Mouse (Mus musculus): ENCODE measurements around the gene Tpbgl. TPM values are rescaled to one million over a fixed set of nuclear protein-coding genes. Genes with fewer than 3 reads are reported as not detected.

The Tpbgl gene
- total RNA-seq (2018; cell fraction: chromatin; rRNA removed): under 1 TPM in 4 of 26 experiments, not detected in 22; 0.18 to 0.94 (median 0.53) TPM
- total RNA-seq (2018; cell fraction: cytosol; rRNA removed): 1 to 10 TPM in 13 of 26 experiments, under 1 TPM in 12, not detected in 1; 0.03 to 3.0 (median 1.1) TPM
- total RNA-seq (2018; cell fraction: nucleus; rRNA removed): 1 to 10 TPM in 4 of 26 experiments, under 1 TPM in 9, not detected in 13; 0.16 to 2.1 (median 0.84) TPM
- 1.1 to 3.4 TPM (median 2.4 TPM) in 3 replicates for polyA plus RNA-seq (2018)

DNA sequence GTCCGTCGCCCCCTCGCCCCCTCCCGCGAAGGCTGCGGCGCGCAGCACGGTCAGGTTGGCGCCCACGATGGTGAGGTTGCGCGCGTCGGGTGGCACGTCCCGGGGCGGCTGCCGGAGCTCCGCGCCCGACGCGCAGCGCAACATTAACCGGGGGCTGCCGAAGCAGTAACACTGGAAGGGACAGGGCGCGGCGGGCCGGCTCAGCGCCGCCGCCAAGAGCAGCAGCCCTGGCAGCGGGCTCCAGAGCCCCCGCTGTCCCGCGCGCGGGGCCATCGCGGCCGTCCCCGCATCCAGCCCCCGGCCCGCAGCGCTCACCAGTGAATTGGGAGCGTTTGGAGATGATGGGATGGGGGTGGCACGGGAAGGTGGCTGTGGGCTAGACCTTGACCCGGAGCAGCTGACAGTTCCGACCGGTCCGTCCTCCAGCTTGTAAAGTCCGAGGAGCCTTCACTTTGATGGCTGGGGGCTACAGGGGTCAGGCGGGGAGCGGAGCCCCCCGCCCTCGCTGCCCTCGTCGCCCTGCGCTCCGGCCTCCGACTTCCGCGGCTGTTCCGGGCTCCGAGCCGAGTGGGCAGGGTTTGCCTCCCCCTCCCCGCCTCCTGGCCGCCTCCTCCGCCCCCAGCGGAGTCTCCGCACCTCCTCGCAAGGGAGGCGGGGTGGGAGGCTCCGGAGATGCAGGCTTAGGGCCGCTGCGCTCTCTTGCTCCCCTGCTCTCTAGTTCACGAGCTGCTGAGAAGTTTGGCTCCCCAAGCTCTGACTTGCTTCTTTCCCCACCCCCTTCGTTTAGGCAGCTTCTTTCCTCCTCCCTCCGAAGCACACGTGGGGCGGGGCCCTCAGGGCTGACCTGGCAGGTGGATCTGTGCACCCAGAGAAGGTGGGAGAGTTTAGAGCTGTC lies at the start of gene Tpbgl:
Tpbgl (minus strand) TSS at position 728 of the 895 bp plus-strand sequence.
- under 1% methylated on average over 65 of the region's 83 CpGs for WGBS (ENCODE audit: missing documents)
- H3K27ac ChIP-seq: no peak within 1 kb of the TSS
- H3K79me2 ChIP-seq (ENCODE audit: inconsistent target): no peaks in the 10 kb centered on the region
- H3K4me3 ChIP-seq (ENCODE audit: inconsistent target): no peak within 1 kb of the TSS
- H3K36me3 ChIP-seq (ENCODE audit: inconsistent target): no peaks in the 10 kb centered on the region

- Histone ChIP-seq H3K27ac (peak overlapping the region; percentile 97), H3K79me2 (ENCODE audit: inconsistent target) (no peaks in the 10 kb centered on the region), H3K36me3 (ENCODE audit: inconsistent target) (no peaks in the 10 kb centered on the region), H3K4me3 (ENCODE audit: inconsistent target) (no peak overlapping the region)
- WGBS (ENCODE audit: missing documents): 2% methylated on average over 3 of the region's 3 CpGs
Measured at GRCm38 (mm10) chr7:99674890-99675289, 48.0 kb upstream of the Tpbgl start.

GRCm38 (mm10) chr7:99674209-99674608 lies 47.3 kb upstream of the Tpbgl start:
- H3K27ac ChIP-seq: peak overlapping the region; percentile 97
- 17% methylated on average over 5 of the region's 5 CpGs for WGBS (ENCODE audit: missing documents)
- no peaks in the 10 kb centered on the region for H3K36me3 ChIP-seq (ENCODE audit: inconsistent target)
- H3K79me2 ChIP-seq (ENCODE audit: inconsistent target): no peaks in the 10 kb centered on the region
- no peak overlapping the region for H3K4me3 ChIP-seq (ENCODE audit: inconsistent target)

DNA sequence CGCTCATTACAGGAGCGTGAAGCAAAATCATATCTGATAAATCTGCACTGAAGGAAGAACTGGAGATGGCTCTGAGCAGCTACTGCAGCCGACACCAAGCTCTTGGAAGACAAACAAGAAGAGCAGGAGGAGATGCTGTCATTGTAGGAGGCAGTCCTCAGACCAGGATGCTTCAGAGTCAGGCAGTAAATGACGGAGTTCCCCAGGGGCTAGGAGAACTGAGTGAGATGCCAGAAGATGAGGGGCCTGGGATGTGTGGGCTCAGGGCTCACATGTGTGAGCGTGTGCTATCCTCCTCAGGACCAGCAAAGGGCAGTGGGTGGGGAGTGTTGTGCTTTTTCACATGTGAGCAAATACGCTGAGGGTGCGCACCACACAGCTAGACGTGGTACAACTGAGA lies 46.3 kb upstream of the Tpbgl start:
- Histone ChIP-seq H3K79me2 (ENCODE audit: inconsistent target) (no peaks in the 10 kb centered on the region), H3K4me3 (ENCODE audit: inconsistent target) (no peak overlapping the region)
- WGBS (ENCODE audit: missing documents): 90% methylated on average over 8 of the region's 8 CpGs

DNA sequence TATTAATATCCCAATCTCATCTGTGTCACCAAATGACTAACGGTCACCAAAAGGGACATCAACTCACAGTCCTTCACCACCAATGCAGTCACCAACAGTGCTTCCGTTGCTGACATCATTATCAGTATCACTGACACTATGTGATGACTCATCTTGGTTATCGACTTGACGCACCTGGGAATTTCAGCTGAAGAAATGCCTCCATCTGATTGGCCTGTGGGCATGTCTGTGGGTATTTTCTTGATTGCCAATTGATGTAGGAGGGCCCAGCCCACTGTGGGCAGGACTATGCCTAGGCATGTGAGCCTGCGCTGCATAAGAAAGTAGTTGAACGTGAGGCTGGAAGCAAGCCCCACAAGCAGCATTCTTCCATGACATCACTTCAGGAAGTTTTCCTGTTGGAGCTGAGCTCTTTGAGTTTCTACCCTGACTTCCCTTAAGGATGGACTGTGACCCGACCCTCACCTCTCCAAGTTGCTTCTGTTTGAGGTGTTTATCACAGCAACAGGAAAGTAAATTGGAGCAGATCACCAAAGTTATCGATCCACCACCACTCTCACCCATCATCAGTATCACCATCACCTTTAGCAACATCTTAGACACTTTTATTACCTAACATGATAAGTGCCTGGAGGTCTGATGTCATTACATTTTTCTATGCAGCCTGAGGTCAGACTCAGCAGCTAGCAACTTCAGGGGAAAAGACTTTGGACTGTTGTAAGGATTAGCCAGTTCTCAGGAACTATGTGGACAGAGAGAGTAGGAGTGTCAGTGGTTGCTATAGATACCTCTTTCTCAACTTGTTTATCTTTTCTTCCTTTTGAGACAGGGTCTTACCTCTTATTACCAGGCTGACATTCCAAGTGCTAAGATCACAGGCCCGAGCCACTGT lies 44.9 kb upstream of the Tpbgl start:
- Histone ChIP-seq H3K36me3 (ENCODE audit: inconsistent target) (no peaks in the 10 kb centered on the region), H3K27ac (no peak overlapping the region), H3K79me2 (ENCODE audit: inconsistent target) (no peaks in the 10 kb centered on the region), H3K4me3 (ENCODE audit: inconsistent target) (no peak overlapping the region)
- 97% methylated on average over 9 of the region's 9 CpGs for WGBS (ENCODE audit: missing documents)

More for the DNA sequence above, 46.3 kb upstream of the Tpbgl start:
- H3K27ac ChIP-seq: no peak overlapping the region
- H3K36me3 ChIP-seq (ENCODE audit: inconsistent target): no peaks in the 10 kb centered on the region

- 94% methylated on average over 4 of the region's 4 CpGs for WGBS (ENCODE audit: missing documents)
- Histone ChIP-seq H3K4me3 (ENCODE audit: inconsistent target) (no peak overlapping the region), H3K79me2 (ENCODE audit: inconsistent target) (no peaks in the 10 kb centered on the region), H3K36me3 (ENCODE audit: inconsistent target) (no peaks in the 10 kb centered on the region), H3K27ac (no peak overlapping the region)
Measured at GRCm38 (mm10) chr7:99670915-99671314, 44.0 kb upstream of the Tpbgl start.

GRCm38 (mm10) chr7:99668802-99669201 lies 41.9 kb upstream of the Tpbgl start:
- Histone ChIP-seq H3K36me3 (ENCODE audit: inconsistent target) (no peaks in the 10 kb centered on the region), H3K27ac (no peak overlapping the region), H3K4me3 (ENCODE audit: inconsistent target) (no peak overlapping the region), H3K79me2 (ENCODE audit: inconsistent target) (no peaks in the 10 kb centered on the region)
- 98% methylated on average over 4 of the region's 4 CpGs for WGBS (ENCODE audit: missing documents)

GRCm38 (mm10) chr7:99667096-99667495 lies 40.2 kb upstream of the Tpbgl start:
- Histone ChIP-seq H3K4me3 (ENCODE audit: inconsistent target) (no peak overlapping the region), H3K27ac (no peak overlapping the region), H3K36me3 (ENCODE audit: inconsistent target) (no peaks in the 10 kb centered on the region), H3K79me2 (ENCODE audit: inconsistent target) (no peaks in the 10 kb centered on the region)
- WGBS (ENCODE audit: missing documents): 96% methylated on average over 16 of the region's 16 CpGs

GRCm38 (mm10) chr7:99665731-99666452 lies 39.0 kb upstream of the Tpbgl start:
- no peaks in the 10 kb centered on the region for H3K36me3 ChIP-seq (ENCODE audit: inconsistent target)
- no peaks in the 10 kb centered on the region for H3K79me2 ChIP-seq (ENCODE audit: inconsistent target)
- WGBS (ENCODE audit: missing documents): 97% methylated on average over 10 of the region's 10 CpGs
- no peak overlapping the region for H3K27ac ChIP-seq
- H3K4me3 ChIP-seq (ENCODE audit: inconsistent target): no peak overlapping the region

DNA sequence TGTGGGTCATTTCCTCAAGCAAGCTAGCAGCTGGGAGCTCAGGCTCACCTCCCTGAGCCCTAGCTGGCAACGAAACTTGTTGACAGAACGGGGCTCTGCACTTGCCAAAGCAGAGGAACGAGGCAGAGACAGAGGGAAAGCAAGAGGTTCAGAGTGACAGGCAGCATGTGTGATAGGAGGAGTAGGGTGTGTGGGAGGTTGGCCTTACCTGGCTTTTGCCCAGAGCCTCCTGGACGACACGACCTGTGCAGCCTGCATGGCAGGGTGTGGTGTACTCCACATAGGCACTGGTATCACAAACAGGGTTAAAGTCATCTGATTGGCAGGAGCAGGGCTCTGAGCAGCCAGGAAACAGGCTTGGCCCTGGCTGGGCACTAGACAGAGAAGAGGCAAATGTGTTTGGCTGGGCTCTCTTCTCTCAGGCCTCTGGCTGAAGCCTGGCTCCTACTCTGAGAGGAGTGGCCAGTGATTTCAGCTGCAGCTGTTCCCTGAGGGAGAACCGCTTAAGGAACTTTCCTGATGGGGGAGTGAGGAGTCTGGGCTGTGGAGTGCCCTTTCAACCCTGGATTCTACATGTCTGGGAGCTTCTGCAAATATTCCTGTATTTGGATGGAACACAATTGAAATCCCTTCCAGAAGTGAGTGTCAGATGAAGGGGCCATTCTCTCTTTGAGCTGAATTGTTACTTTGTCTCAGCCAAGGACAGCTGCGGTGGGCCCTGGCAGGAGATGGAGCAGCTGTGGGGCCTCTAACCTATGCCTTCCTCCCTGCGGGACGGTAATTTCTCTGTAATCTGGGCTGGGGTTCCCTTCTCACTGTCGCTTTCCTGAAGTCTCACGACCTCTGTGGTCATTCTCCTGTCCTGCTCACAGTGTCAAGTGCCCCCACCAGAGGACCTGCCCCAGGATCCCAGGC lies 37.9 kb upstream of the Tpbgl start:
- Histone ChIP-seq H3K27ac (no peak overlapping the region), H3K79me2 (ENCODE audit: inconsistent target) (no peaks in the 10 kb centered on the region), H3K4me3 (ENCODE audit: inconsistent target) (no peak overlapping the region), H3K36me3 (ENCODE audit: inconsistent target) (no peaks in the 10 kb centered on the region)
- 84% methylated on average over 11 of the region's 11 CpGs for WGBS (ENCODE audit: missing documents)

DNA sequence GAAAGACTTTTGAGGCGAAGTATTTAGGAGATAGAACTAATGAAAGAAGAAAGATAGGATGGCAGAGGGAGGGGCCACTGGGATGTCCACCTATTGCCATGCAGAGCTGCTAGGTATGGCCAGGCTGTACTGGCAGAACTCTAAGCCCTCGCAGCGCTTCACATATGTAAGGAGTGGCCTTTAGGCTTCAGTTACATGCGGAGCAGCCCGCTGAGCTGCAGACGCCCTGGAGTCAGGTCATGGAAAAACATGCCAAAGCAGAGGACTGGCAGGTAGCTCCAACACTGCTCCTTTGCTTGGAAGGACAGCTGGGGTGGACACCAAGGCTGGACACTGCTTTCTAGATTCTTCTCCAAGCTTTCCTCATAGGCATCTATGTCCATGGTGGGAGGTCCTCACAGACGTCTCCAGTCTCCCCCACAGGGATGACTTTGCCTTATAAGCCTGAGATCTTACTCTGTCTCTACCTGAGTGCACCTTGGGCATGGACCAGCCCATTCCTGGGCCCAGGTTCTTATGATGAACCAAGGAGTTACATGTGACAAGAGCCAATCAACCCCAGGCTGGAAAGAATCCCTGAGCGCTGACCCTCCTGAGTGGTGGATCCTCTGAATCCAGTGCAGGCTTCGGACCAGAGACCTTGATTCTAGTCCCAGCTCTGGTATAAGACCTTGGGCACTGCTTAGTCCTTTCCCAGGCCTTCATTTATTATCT lies 36.8 kb upstream of the Tpbgl start:
- Histone ChIP-seq H3K27ac (no peak overlapping the region), H3K79me2 (ENCODE audit: inconsistent target) (no peaks in the 10 kb centered on the region), H3K36me3 (ENCODE audit: inconsistent target) (no peaks in the 10 kb centered on the region), H3K4me3 (ENCODE audit: inconsistent target) (no peak overlapping the region)
- WGBS (ENCODE audit: missing documents): 93% methylated on average over 9 of the region's 9 CpGs

GRCm38 (mm10) chr7:99662311-99662710 lies 35.4 kb upstream of the Tpbgl start:
- Histone ChIP-seq H3K4me3 (ENCODE audit: inconsistent target) (no peak overlapping the region), H3K36me3 (ENCODE audit: inconsistent target) (no peaks in the 10 kb centered on the region), H3K79me2 (ENCODE audit: inconsistent target) (no peaks in the 10 kb centered on the region), H3K27ac (no peak overlapping the region)
- WGBS (ENCODE audit: missing documents): 96% methylated on average over 2 of the region's 2 CpGs
